Mouse (Mus musculus) intestine, postnatal 0 days (tissue): Measurements from ENCODE around the gene D430041D05Rik. TPM values are rescaled to one million over a fixed set of nuclear protein-coding genes. Genes with fewer than 3 reads are reported as not detected.

Experiments
- ATAC-seq: fragments of 200-750 bp; cut with Nextera tagmentation; 2 replicates; pipeline ENCODE4 v1.8.0; 2017; ENCODE audit warnings: mild to moderate bottlenecking, moderate TSS enrichment, moderate library complexity
- H3K27ac ChIP-seq: fragments of 300-500 bp; sonication (generic); 2 replicates; pipeline ENCODE4 v1.5.1; 2014; ENCODE audit warnings: mild to moderate bottlenecking, low read depth, low read length, moderate library complexity
- H3K27me3 ChIP-seq: fragments of 300-500 bp; sonication (generic); replicated peaks from 2 replicates; pipeline ENCODE4 v1.6.1; 2014; ENCODE audit warnings: low read length, mixed read lengths; ENCODE audit not compliant: control insufficient read depth, insufficient read depth
- H3K36me3 ChIP-seq: fragments of 300-500 bp; sonication (generic); 2 replicates; pipeline ENCODE4 v1.6.1; 2014; ENCODE audit warnings: mild to moderate bottlenecking, moderate library complexity; ENCODE audit not compliant: control insufficient read depth, insufficient read depth
- H3K4me1 ChIP-seq: fragments of 300-500 bp; sonication (generic); replicated peaks from 2 replicates; pipeline ENCODE4 v1.6.1; 2014; ENCODE audit warnings: antibody characterized with exemption, low read length, mixed read lengths; ENCODE audit not compliant: control insufficient read depth, insufficient read depth
- H3K4me2 ChIP-seq: fragments of 300-500 bp; sonication (generic); replicated peaks from 2 replicates; pipeline ENCODE4 v1.6.1; 2014; ENCODE audit warnings: low read depth, mild to moderate bottlenecking, moderate library complexity
- H3K4me3 ChIP-seq: fragments of 300-500 bp; sonication (generic); 2 replicates; pipeline ENCODE4 v1.5.1; 2014; ENCODE audit warnings: low read depth, low read length
- H3K9ac ChIP-seq: fragments of 300-500 bp; sonication (generic); 2 replicates; pipeline ENCODE4 v1.6.1; 2014; ENCODE audit warnings: mild to moderate bottlenecking, low read depth, low read length
- H3K9me3 ChIP-seq: fragments of 300-500 bp; sonication (generic); 2 replicates; pipeline ENCODE4 v1.6.1; 2016; ENCODE audit warnings: mixed run types; ENCODE audit not compliant: control insufficient read depth
- CTCF ChIP-seq: sonication (generic); IDR thresholded peaks from 2 replicates; pipeline ENCODE4 v1.5.1; 2016; ENCODE audit warnings: low read depth, mild to moderate bottlenecking, control low read depth, antibody characterized with exemption, moderate library complexity
- WGBS: fragments of 180-500 bp; shearing (Covaris S2); extraction: QIAGEN DNeasy Blood & Tissue Kit; methylation state at CpG from one replicate; pipeline ENCODE4 v1.1.7; 2014; 5-methylcytosine and 5-hydroxymethylcytosine counted together
- polyA plus RNA-seq: library from polyadenylated mRNA; unstranded; fragments of >200 nt; fragmentation: Nextera tagmentation; extraction: Ambion mirVana; gene quantifications from 2 replicates; pipeline ENCODE4 v1.2.1, GENCODE M21; 2015

The D430041D05Rik gene
- polyA plus RNA-seq, 1 experiment from 2014 or later = 0.05 TPM

DNA sequence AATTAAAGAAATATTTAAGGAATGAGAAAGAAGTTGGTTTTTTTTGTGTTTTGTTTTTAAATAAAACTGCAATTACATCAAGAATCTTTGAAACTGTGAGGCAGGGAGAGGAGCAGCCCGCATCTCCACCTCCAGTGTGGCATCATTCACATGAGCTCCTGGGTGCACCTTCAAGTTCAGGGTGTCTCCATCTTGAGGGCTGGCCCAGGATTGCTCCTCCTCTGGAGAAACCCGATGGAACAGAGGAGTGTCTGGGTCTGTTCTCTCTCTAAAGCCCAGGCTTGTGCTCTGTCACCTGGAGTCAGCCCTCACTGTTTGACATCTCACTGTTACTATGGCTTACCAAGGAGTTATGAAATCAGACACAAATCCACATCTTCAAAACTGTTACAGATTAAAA is 219.1 kb downstream of the D430041D05Rik start:
- no peak overlapping the region for H3K4me3 ChIP-seq
- H3K27me3 ChIP-seq = no peaks in the 10 kb centered on the region
- ATAC-seq = no peak
- no peak overlapping the region for H3K9ac ChIP-seq
- no peak overlapping the region for H3K27ac ChIP-seq
- H3K4me2 ChIP-seq = no peak overlapping the region
- TF ChIP-seq CTCF = no peak
- 52% methylated on average over 2 of the region's 2 CpGs for WGBS
- H3K9me3 ChIP-seq = no peaks in the 10 kb centered on the region
- no peaks in the 10 kb centered on the region for H3K36me3 ChIP-seq
- no peaks in the 10 kb centered on the region for H3K4me1 ChIP-seq

DNA sequence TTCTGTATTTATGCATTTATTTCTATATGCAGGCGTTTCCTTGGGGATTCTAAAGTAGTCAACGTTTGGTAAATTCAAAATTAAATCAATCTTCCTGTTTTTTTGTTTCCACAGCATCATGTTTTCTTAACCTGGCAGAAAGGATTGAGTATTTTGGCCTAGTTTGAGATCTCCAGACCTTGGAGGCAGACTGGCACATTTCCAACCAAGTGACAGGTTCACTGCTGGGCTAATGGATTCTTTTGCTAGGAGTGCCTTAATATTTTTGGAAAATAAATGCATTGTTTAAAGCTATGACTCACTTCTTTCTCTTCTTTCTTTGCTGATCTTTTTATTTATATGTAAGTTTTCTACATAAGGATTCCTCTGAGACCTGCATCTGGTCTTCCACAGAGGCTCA is 222.0 kb downstream of the D430041D05Rik start:
- Histone ChIP-seq H3K36me3 (no peaks in the 10 kb centered on the region), H3K27me3 (no peaks in the 10 kb centered on the region), H3K4me3 (no peak overlapping the region), H3K4me1 (no peaks in the 10 kb centered on the region), H3K9me3 (no peaks in the 10 kb centered on the region), H3K9ac (no peak overlapping the region), H3K4me2 (no peak overlapping the region), H3K27ac (no peak overlapping the region)
- ATAC-seq = no peak
- 75% methylated on average over 2 of the region's 2 CpGs for WGBS
- TF ChIP-seq CTCF = no peak

DNA sequence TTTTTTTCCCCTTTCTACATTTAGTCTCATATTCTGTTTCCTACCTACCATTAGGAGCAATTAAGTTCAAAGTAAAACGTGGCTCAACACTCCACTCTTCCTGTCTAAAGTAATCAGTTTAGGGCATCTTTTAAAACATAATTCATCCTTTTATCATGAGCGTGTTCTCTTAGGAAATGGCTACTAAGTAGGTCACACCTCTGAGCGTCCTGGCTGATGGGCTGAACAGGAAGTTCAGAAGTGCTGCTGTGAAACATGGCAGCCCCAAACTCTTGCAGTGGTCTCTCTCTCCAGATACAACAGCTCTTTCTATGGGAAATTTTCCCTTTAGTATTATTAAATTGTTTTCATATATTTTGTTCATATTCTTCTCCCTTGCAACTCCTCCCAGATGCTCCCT is 223.7 kb downstream of the D430041D05Rik start:
- Histone ChIP-seq H3K4me1 (no peaks in the 10 kb centered on the region), H3K4me2 (no peak overlapping the region), H3K4me3 (no peak overlapping the region), H3K36me3 (no peaks in the 10 kb centered on the region), H3K9me3 (no peaks in the 10 kb centered on the region), H3K27me3 (no peaks in the 10 kb centered on the region), H3K9ac (no peak overlapping the region), H3K27ac (no peak overlapping the region)
- TF ChIP-seq CTCF = no peak
- no peak for ATAC-seq
- 47% methylated on average over 3 of the region's 3 CpGs for WGBS

DNA sequence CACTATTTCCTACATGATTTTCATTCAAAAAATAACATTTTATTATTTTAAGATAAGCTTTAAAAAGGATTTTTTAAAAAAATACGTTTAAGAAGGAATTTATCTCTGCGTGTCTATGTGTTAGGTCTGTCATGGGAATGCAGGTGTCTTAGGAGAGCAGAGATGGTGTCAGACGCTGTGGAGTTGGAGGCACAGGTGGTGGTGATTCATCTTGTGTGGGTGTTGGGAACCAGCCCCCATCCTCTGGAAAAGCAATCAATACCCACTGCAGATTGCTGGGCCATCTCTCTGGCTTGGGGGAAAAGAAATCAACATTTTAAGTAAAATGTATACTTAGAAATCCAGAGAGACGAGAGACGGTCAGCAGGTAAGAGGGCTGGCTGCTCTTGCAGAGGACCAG is 225.2 kb downstream of the D430041D05Rik start:
- no peaks in the 10 kb centered on the region for H3K27me3 ChIP-seq
- no peak overlapping the region for H3K27ac ChIP-seq
- no peaks in the 10 kb centered on the region for H3K36me3 ChIP-seq
- no peak overlapping the region for H3K4me3 ChIP-seq
- 88% methylated on average over 5 of the region's 5 CpGs for WGBS
- H3K4me2 ChIP-seq = no peak overlapping the region
- H3K9me3 ChIP-seq = no peaks in the 10 kb centered on the region
- no peaks in the 10 kb centered on the region for H3K4me1 ChIP-seq
- H3K9ac ChIP-seq = no peak overlapping the region
- no peak for TF ChIP-seq CTCF
- ATAC-seq = no peak

DNA sequence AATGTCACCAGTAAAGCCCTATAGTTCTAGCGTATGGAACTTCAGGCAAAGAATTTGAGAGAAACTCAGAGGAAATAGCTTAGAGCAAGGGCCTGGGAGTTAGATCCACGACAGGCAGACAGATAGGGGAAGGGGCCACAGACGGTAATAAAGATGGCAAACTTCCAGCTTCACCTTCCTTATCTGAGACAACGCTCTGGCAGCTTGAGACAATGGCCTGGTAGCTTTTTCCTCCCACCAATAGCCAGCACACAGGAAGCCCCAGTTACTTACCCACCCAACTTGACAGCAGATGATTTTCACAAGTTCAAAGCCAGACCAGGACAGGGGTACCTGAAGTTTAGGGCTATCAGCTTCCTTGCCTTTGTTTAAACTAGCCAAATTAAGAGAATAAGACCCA is 226.5 kb downstream of the D430041D05Rik start:
- TF ChIP-seq CTCF = no peak
- Histone ChIP-seq H3K27me3 (no peaks in the 10 kb centered on the region), H3K4me1 (no peaks in the 10 kb centered on the region), H3K4me3 (no peak overlapping the region), H3K9ac (no peak overlapping the region), H3K9me3 (no peaks in the 10 kb centered on the region), H3K27ac (no peak overlapping the region), H3K36me3 (no peaks in the 10 kb centered on the region), H3K4me2 (no peak overlapping the region)
- WGBS = 34% methylated on average over 4 of the region's 4 CpGs
- ATAC-seq = no peak

DNA sequence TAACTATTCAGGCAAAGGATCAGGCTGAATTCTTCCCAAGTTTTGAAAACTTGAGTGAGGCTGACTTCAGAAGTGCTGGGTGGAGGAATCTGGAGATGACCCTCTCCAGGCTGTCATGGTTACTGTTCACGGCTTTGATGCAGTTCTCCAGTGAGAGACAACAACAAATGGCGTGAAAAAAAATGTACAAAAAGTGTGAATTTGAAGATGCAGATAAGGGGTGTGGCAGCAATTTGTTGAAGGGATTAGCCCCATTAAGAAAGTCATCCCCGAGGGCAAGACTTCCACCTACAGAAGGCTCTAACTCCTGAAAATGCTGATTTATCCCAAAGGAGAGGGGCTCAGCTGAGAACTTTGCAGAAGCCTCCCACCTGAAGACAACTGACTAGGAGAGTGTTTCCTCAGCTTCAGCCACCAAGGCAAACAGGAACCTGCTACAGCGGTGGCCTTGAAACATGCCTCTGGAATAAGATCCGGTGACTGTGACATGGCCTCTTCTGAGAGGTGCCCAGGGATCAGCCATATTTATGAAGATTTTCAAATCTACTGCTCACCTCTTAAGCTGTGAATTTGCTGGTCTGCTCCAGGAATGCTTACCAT is 227.5 kb downstream of the D430041D05Rik start:
- H3K9ac ChIP-seq = no peak overlapping the region
- ATAC-seq = no peak

DNA sequence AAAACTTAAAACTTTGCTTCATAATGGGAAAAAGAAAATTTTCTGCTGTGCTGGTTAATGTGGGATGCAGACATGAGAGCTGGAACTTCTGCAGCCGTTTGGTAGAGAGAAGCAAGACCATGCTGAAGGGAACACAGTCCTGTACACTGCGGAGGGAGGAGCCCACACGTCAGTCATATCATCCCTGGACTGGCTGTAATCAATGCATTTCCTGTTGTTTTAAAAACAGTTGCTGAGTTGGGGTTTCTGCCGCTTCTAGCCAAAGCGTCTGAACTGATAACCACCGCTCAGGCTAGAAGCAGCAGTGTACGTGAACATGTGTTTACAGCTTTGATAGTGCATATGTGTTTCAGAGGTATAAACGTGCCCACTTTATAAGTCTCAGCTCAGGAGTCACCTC is 231.2 kb downstream of the D430041D05Rik start:
- Histone ChIP-seq H3K4me3 (no peak overlapping the region), H3K9ac (no peak overlapping the region), H3K27ac (no peak overlapping the region), H3K27me3 (no peaks in the 10 kb centered on the region), H3K4me2 (no peak overlapping the region), H3K9me3 (no peaks in the 10 kb centered on the region), H3K36me3 (no peaks in the 10 kb centered on the region), H3K4me1 (no peaks in the 10 kb centered on the region; the same call in 1 of the 2 replicates)
- ATAC-seq = no peak
- 73% methylated on average over 8 of the region's 8 CpGs for whole genome bisulfite sequencing
- TF ChIP-seq CTCF = no peak

More for the DNA sequence above, 227.5 kb downstream of the D430041D05Rik start:
- Histone ChIP-seq H3K4me3 (no peak overlapping the region), H3K36me3 (no peaks in the 10 kb centered on the region), H3K9me3 (no peaks in the 10 kb centered on the region), H3K27me3 (no peaks in the 10 kb centered on the region), H3K27ac (no peak overlapping the region), H3K4me2 (no peak overlapping the region), H3K4me1 (no peaks in the 10 kb centered on the region)
- WGBS = 71% methylated on average over 5 of the region's 5 CpGs
- TF ChIP-seq CTCF = no peak
